Mouse (Mus musculus) stomach, postnatal 0 days (tissue): ENCODE measurements around the gene Gm38431. TPM values are rescaled to one million over a fixed set of nuclear protein-coding genes. Genes with fewer than 3 reads are reported as not detected.

Experiments used
- ATAC-seq: fragments of 200-750 bp; cut with Nextera tagmentation; 2 replicates; pipeline ENCODE4 v1.8.0; 2017; ENCODE audit not compliant: low FRiP score, low TSS enrichment
- DNase-seq: peaks from one replicate; pipeline ENCODE4 v3.0.0-alpha.2; 2016; ENCODE audit warnings: low spot score
- H3K27ac ChIP-seq: fragments of 300-500 bp; sonication (generic); replicated peaks from 2 replicates; pipeline ENCODE4 v1.5.1; 2014; ENCODE audit warnings: mild to moderate bottlenecking, control low read depth
- H3K27me3 ChIP-seq: fragments of 300-500 bp; sonication (generic); 2 replicates; pipeline ENCODE4 v1.6.1; 2014; ENCODE audit warnings: low read length; ENCODE audit not compliant: control insufficient read depth, insufficient read depth
- H3K36me3 ChIP-seq: fragments of 300-500 bp; sonication (generic); 2 replicates; pipeline ENCODE4 v1.6.1; 2014; ENCODE audit warnings: low read length, mixed read lengths; ENCODE audit not compliant: control insufficient read depth, insufficient read depth
- H3K4me1 ChIP-seq: fragments of 300-500 bp; sonication (generic); replicated peaks from 2 replicates; pipeline ENCODE4 v1.6.1; 2014; ENCODE audit warnings: antibody characterized with exemption; ENCODE audit not compliant: control insufficient read depth, insufficient read depth
- H3K4me2 ChIP-seq: fragments of 300-500 bp; sonication (generic); replicated peaks from 2 replicates; pipeline ENCODE4 v1.6.1; 2014; ENCODE audit warnings: low read depth, mild to moderate bottlenecking, control low read depth, moderate library complexity
- H3K4me3 ChIP-seq: fragments of 300-500 bp; sonication (generic); 2 replicates; pipeline ENCODE4 v1.5.1; 2014; ENCODE audit warnings: low read depth, low read length, control low read depth
- H3K9ac ChIP-seq: fragments of 300-500 bp; sonication (generic); 2 replicates; pipeline ENCODE4 v1.6.1; 2014; ENCODE audit warnings: mild to moderate bottlenecking, low read length, control low read depth, mixed read lengths
- H3K9me3 ChIP-seq: fragments of 300-500 bp; sonication (generic); 2 replicates; pipeline ENCODE4 v1.6.1; 2016; ENCODE audit warnings: low read length; ENCODE audit not compliant: control insufficient read depth
- CTCF ChIP-seq: IDR thresholded peaks from 2 replicates; pipeline ENCODE4 v1.5.1; 2016; ENCODE audit warnings: antibody characterized with exemption, low read depth, mild to moderate bottlenecking, moderate library complexity
- EP300 ChIP-seq: optimal IDR thresholded peaks from 2 replicates; pipeline ENCODE3; 2016; ENCODE audit warnings: antibody characterized with exemption
- WGBS: fragments of 180-500 bp; shearing (Covaris S2); extraction: QIAGEN DNeasy Blood & Tissue Kit; methylation state at CpG from one replicate; pipeline ENCODE4 v1.1.7; 2014; 5-methylcytosine and 5-hydroxymethylcytosine counted together
- polyA plus RNA-seq: library from polyadenylated mRNA; unstranded; fragments of >200 nt; fragmentation: Nextera tagmentation; extraction: Ambion mirVana; gene quantifications from 2 replicates; pipeline ENCODE4 v1.2.1, GENCODE M21; 2015

Gm38431 gene
- polyA plus RNA-seq, 1 experiment from 2014 or later = 0.28 TPM

GRCm38 (mm10) chr9:21034481-21035085 lies 57.2 kb downstream of the Gm38431 start:
- ATAC-seq (no peak), DNase-seq (peak; percentile 38)
- Histone ChIP-seq H3K27ac (no peak overlapping the region), H3K36me3 (no peaks in the 10 kb centered on the region), H3K4me2 (no peak overlapping the region), H3K9me3 (no peaks in the 10 kb centered on the region), H3K9ac (no peak overlapping the region), H3K27me3 (peaks cover 35% of the 10 kb centered on the region), H3K4me3 (no peak overlapping the region), H3K4me1 (0 out of 2 replicates have a peak, but pooled peaks cover 3% of the 10 kb centered on the region)
- 10% methylated on average over 17 of the region's 17 CpGs for WGBS
- no peak for TF ChIP-seq CTCF
- no peak for TF ChIP-seq EP300

GRCm38 (mm10) chr9:21033136-21033535 lies 58.7 kb downstream of the Gm38431 start:
- TF ChIP-seq EP300 = no peak
- 0 out of 2 replicates have a peak, but pooled peaks cover 3% of the 10 kb centered on the region for H3K4me1 ChIP-seq
- H3K4me3 ChIP-seq = peak overlapping the region; percentile 52
- under 1% methylated on average over 34 of the region's 34 CpGs for WGBS
- peak overlapping the region; percentile 95 for H3K4me2 ChIP-seq
- peak overlapping the region; percentile 55 for H3K9ac ChIP-seq
- H3K36me3 ChIP-seq = no peaks in the 10 kb centered on the region
- peak; percentile 77 for ATAC-seq
- no peaks in the 10 kb centered on the region for H3K9me3 ChIP-seq
- H3K27ac ChIP-seq = no peak overlapping the region
- peak; percentile 93 for DNase-seq
- peaks cover 32% of the 10 kb centered on the region for H3K27me3 ChIP-seq

DNA sequence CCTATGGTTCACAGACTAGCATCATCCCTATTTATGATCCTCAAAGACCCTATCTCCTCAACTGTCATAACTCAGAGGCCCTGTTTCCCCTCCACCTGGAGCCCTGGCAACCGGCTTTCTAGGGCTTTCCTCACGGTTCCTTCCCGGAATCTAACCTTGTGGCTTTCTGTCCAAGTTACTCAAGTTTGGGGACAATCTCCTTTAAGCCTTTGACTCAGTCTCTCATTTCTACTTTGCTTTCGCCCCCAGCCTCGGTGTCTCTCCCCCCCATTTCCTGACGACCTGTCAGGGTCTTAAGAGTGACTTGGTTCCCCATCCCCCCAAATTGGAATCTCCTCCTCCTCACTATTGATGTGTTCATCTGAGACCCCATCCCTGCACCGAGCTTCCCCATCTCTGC lies 59.3 kb downstream of the Gm38431 start:
- H3K36me3 ChIP-seq = no peaks in the 10 kb centered on the region
- peaks cover 28% of the 10 kb centered on the region for H3K27me3 ChIP-seq
- ATAC-seq = no peak
- WGBS = 5% methylated on average over 7 of the region's 7 CpGs
- peak overlapping the region; percentile 52 for H3K4me3 ChIP-seq
- H3K4me2 ChIP-seq = peak overlapping the region; percentile 95
- no peak overlapping the region for H3K9ac ChIP-seq
- no peak overlapping the region for H3K27ac ChIP-seq
- no peak for DNase-seq
- H3K9me3 ChIP-seq = no peaks in the 10 kb centered on the region
- TF ChIP-seq CTCF (no peak), EP300 (no peak)
- H3K4me1 ChIP-seq = 0 out of 2 replicates have a peak, but pooled peaks cover 3% of the 10 kb centered on the region

- Histone ChIP-seq H3K9me3 (no peaks in the 10 kb centered on the region), H3K4me1 (0 out of 2 replicates have a peak, but pooled peaks cover 3% of the 10 kb centered on the region), H3K27me3 (peaks cover 25% of the 10 kb centered on the region), H3K27ac (peak within 1 kb of the TSS; percentile 53; the same call in 1 of the 2 replicates), H3K9ac (peak within 1 kb of the TSS; percentile 55), H3K36me3 (no peaks in the 10 kb centered on the region), H3K4me2 (peak within 1 kb of the TSS; percentile 95), H3K4me3 (peak within 1 kb of the TSS; percentile 52)
- WGBS = under 1% methylated on average over 31 of the region's 35 CpGs
- TF ChIP-seq EP300 (no peak), CTCF (no peak)
- DNase-seq (peak; percentile 32), ATAC-seq (no peak)
Measured at GRCm38 (mm10) chr9:21031896-21032351, 59.9 kb downstream of the Gm38431 start, which contains the start of gene Icam5. TSS of gene Icam5 (plus strand) at chr9:21032073.

GRCm38 (mm10) chr9:21031251-21031895 lies 60.4 kb downstream of the Gm38431 start:
- H3K4me1 ChIP-seq = 0 out of 2 replicates have a peak, but pooled peaks cover 3% of the 10 kb centered on the region
- ATAC-seq (peak; percentile 10; the same call in 1 of the 2 replicates), DNase-seq (peak; percentile 46)
- H3K9ac ChIP-seq = peak overlapping the region; percentile 9
- H3K4me3 ChIP-seq = peak overlapping the region; percentile 52
- H3K36me3 ChIP-seq = no peaks in the 10 kb centered on the region
- under 1% methylated on average over 35 of the region's 36 CpGs for WGBS
- TF ChIP-seq CTCF = no peak
- no peak for TF ChIP-seq EP300
- no peaks in the 10 kb centered on the region for H3K9me3 ChIP-seq
- peak overlapping the region; percentile 86 for H3K4me2 ChIP-seq
- peaks cover 19% of the 10 kb centered on the region for H3K27me3 ChIP-seq
- H3K27ac ChIP-seq = peak overlapping the region; percentile 53; the same call in 1 of the 2 replicates
